Mouse (Mus musculus) skeletal muscle tissue, adult 2 months (tissue): ENCODE data around the gene Olfr975.
"Not testable (repeated sequence)": the region's sequence is repeated elsewhere in the genome, so short reads cannot be mapped to it uniquely, and the experiment has no call there.

Source experiments
- DNase-seq: peaks from one replicate; pipeline ENCODE4 v3.0.0-alpha.2; 2012; ENCODE audit warnings: low read depth, low spot score

Olfr975 gene

DNA sequence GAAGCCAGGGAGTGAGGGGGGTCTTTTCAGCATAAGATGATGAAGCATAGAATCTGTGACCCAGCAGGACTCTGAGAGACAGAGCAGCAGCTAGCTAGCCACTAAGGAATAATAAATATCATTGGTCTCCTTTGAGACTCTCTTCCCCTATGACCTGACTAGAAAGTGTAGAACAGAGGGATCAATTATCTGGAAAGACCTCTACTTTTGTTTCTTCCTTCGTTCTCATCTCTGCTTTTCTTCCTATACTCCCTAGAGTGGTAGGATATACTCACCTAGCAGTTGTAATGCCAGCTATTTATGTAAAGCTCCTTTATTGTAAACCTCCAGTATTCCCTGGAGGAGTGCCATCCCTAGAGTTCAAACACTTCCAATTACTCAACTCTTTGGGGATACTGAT lies at the start of gene Olfr975:
Gene Olfr975 (minus strand): TSS at position 101 of the 400 bp plus-strand sequence.
- no peak for DNase-seq

DNA sequence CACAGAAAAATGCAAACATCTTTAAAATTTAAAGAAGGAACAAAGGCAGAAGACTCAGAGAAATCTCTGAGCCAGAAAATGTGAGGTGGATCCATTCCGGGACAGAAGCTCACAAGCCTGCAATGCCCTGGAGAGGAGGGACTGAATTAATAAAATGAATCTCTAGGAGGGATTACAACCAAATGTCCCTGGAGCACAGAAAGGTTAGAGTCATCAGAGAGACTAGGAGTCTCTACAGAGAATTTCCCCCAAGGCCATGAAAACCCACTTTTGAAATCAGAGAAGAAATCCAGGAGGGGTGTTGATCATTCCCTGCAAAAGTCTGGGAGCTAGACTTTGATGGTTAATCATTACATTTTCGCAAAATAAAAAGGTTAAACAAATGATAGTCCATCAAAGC lies 40.0 kb upstream of the Olfr975 start, which contains the start of gene Olfr978:
Gene Olfr978 (plus strand): TSS at position 301 of the 400 bp plus-strand sequence.
- DNase-seq = no peak

DNA sequence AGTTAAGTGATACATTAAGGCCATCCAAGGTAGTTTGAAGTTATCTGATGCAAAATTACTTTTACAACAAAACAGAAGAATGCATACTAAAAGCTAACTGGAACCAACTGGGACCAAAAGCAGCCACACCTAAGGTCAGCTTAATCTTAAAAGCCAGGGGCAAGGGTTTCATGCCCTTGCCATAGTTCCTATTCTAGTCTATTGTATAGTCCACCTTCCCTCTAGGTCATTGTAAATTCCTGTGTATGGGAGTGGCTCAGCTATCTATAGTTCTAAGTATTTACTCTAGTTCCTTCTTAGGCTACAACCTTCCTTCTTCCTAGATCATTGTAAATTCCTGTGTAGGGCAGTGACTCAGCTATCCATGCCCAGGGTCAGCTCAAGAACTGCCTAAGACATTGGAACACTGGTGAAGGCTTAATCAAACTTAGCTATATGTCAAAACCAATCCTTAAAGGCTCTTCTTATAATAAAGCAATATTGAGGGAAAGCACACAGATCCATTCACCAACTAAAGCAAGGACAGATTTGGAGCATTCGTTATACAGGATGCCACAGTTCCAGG lies 24.8 kb upstream of the Olfr975 start:
- DNase-seq = not testable (repeated sequence)

DNA sequence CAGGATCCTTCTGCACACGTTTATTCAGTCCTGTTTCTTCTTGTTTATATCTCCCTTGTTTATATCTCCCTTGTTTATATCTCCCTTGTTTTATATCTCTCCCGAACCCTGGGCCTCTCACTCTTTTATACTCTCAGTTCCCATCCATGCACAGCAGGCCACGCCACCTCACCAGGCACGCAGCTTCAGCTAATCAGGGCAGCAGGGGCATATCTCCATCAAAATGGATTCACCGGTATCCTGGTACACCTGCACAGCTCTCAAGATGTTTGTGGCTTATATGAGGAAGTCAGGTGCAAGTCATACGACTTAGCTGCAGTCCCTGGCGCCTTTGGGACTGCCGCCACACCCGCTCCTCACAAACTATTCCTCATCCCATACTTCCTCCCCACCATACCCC lies 9.2 kb upstream of the Olfr975 start, which contains the start of gene Olfr976:
Gene Olfr976 (minus strand): TSS at position 101 of the 400 bp plus-strand sequence.
- not testable (repeated sequence) for DNase-seq

DNA sequence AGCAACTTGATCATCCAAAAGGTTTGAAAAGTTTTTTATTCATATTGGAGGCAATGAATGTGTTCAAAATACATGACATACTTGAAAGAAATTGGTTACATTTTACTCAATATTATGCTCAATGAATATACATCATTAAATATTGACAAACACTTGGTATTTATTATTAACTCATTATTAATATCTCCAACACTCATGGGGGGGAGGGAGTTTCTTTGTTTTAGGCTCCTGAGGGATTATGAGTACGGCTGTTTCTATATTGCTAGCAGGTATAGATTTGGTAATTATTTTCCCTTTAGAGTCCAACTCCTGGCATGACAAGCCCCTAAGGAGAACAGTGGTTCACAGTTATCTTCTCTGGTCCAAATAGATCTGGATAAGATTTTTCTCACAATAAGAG lies 14.6 kb downstream of the Olfr975 start, which contains the start of gene Olfr974:
Gene Olfr974 (plus strand): TSS at position 301 of the 400 bp plus-strand sequence.
- DNase-seq = no peak

DNA sequence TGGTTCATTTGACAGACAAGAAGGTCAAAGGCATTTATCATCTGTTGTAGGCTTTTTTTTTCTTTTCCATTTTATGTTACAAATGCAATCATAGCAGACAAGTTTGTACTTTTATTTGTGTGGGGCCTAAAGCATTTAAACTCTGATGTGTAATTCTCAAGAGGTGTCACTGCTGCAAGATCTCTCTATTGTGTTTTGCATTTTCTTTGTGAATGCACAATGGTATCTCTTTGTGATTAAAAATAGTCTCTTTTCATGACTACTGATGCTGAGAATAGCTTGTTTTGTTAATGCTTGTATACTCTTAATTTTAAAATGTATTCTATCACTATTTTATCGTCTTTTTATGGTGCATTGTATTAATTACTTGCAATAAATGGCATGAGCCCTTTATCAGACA lies 23.0 kb downstream of the Olfr975 start:
- DNase-seq = not testable (repeated sequence)

DNA sequence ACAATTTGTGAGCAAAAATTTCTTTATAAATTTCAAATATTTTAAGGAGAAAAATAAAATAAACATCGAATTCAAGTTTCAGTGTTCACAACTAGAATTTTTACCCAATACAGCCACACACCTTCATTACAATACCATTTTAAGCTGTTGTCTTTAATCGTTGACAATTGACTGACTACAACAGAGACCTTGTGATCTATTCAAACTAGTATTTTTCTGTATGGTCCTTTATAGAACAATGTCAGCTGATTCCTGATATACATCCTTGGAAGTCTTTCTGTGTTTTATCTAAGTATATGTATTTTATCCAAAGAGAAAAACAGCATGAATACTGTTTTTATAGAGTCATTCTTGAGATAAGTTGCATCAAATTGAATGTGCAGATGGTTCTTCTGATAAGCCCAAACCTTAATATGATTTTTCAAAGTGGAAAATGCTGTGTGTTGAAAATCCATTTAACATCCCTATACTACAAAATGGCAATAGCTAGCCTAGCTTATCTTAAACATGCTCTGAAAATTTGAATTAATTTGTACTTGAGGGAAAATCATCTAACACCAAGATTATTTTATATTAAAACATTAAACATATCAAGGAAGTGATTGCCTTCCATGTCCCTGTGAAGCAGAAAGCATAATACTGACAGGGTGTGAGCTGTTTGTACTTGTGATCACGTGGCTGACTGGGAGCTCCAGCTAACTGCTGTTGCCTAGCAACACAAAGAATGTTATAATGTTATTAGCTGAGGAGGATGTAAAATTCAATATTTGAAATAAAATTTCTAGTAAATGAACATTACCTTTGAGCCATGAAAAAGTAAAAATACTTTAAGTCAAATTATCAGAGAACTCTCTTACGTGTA lies 23.6 kb downstream of the Olfr975 start:
- not testable (repeated sequence) for DNase-seq

DNA sequence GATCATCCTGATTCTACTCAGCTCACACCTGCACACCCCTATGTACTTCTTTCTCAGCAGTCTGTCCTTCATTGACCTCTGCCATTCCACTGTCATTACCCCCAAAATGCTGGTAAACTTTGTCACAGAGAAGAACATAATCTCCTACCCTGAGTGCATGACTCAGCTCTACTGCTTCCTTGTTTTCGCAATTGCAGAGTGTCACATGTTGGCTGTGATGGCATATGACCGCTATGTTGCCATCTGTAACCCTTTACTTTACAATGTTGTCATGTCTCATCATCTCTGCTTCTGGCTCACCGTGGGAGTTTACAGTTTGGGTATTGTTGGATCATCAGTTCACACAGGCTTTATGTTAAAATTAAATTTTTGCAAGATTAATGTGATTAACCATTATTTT lies 41.9 kb downstream of the Olfr975 start:
- DNase-seq = no peak

DNA sequence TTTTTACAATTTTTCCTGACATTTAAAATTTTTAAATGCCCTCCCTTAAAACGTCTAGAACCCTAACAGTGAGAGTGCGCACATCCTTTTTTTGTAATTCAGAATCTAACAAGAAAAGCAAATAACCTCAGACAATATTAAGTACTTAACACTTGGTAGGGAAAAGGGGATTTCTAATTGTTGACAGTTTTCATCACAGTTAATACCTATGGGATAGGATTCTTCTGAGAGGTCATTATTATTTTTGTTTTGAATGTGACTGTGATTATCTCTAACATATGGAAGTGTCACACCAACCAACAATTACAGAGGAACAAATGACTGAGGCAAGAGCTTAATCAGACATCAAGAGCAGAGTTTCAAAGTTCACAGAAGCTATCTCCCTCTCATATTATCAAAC lies 44.8 kb downstream of the Olfr975 start, which contains the start of gene Olfr229:
Gene Olfr229 (plus strand): TSS at position 301 of the 400 bp plus-strand sequence.
- no peak for DNase-seq

DNA sequence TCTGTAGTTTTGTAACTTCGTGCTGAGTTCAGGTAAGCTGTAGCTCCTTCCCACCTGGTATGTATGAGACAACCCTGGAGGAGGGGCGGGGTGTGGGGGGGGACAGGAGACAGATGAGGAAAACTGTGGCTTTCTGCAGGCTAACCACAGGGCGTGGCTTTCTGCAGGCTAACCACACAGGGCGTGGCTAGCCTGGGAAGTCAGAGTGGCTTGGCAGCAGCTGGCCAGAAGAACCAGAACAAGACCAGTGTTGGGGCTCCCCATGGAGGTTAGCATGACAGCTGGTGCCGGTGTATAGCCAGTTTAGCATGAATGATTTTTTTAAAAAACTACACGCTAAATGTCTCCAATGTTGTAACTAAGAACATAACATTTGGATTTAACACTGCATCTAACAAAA lies 46.7 kb downstream of the Olfr975 start:
- no peak for DNase-seq
